Mouse (Mus musculus): ENCODE data around the gene Mrgpra6.

Gene Mrgpra6

GRCm38 (mm10) chr7:47204830-47205229, at the start of gene Mrgpra6:
TSS of gene Mrgpra6 (minus strand) at chr7:47204920.
- no peak for TF ChIP-seq GATA4 (IDR thresholded peaks at IDR 0.05; ENCODE audit: insufficient replicate concordance, low read length)

GRCm38 (mm10) chr7:47252770-47253169, 48.0 kb upstream of the Mrgpra6 start, which contains the start of gene Mrgpra9:
TSS of gene Mrgpra9 (minus strand) at chr7:47252848.
- no peak for TF ChIP-seq GATA4 (IDR thresholded peaks at IDR 0.05; ENCODE audit: insufficient replicate concordance, low read length)

GRCm38 (mm10) chr7:47244658-47245057, 39.9 kb upstream of the Mrgpra6 start:
- TF ChIP-seq GATA4 (IDR thresholded peaks at IDR 0.05; ENCODE audit: insufficient replicate concordance, low read length) = no peak

- TF ChIP-seq GATA4 (IDR thresholded peaks at IDR 0.05; ENCODE audit: insufficient replicate concordance, low read length) = no peak
These were observed 9.4 kb downstream of the Mrgpra6 start for GRCm38 (mm10) chr7:47195271-47195670.

GRCm38 (mm10) chr7:47170814-47171213, 33.9 kb downstream of the Mrgpra6 start:
- no peak for TF ChIP-seq GATA4 (IDR thresholded peaks at IDR 0.05; ENCODE audit: insufficient replicate concordance, low read length)

- no peak for TF ChIP-seq GATA4 (IDR thresholded peaks at IDR 0.05; ENCODE audit: insufficient replicate concordance, low read length)
These were observed 39.7 kb downstream of the Mrgpra6 start for GRCm38 (mm10) chr7:47165028-47165427.

- TF ChIP-seq GATA4 (IDR thresholded peaks at IDR 0.05; ENCODE audit: insufficient replicate concordance, low read length) = no peak
These were observed 41.5 kb downstream of the Mrgpra6 start for GRCm38 (mm10) chr7:47163203-47163602.

- no peak for TF ChIP-seq GATA4 (IDR thresholded peaks at IDR 0.05; ENCODE audit: insufficient replicate concordance, low read length)
These were observed 46.3 kb downstream of the Mrgpra6 start for GRCm38 (mm10) chr7:47158451-47158850.

- no peak for TF ChIP-seq GATA4 (IDR thresholded peaks at IDR 0.05; ENCODE audit: insufficient replicate concordance, low read length)
These were observed 47.0 kb downstream of the Mrgpra6 start for GRCm38 (mm10) chr7:47157743-47158142.

GRCm38 (mm10) chr7:47155849-47156248, 48.9 kb downstream of the Mrgpra6 start:
- no peak for TF ChIP-seq GATA4 (IDR thresholded peaks at IDR 0.05; ENCODE audit: insufficient replicate concordance, low read length)

GRCm38 (mm10) chr7:47155396-47155795, 49.3 kb downstream of the Mrgpra6 start:
- no peak for TF ChIP-seq GATA4 (IDR thresholded peaks at IDR 0.05; ENCODE audit: insufficient replicate concordance, low read length)

- TF ChIP-seq GATA4 (IDR thresholded peaks at IDR 0.05; ENCODE audit: insufficient replicate concordance, low read length) = no peak
These were observed 54.2 kb downstream of the Mrgpra6 start for GRCm38 (mm10) chr7:47150420-47151061.

- no peak for TF ChIP-seq GATA4 (IDR thresholded peaks at IDR 0.05; ENCODE audit: insufficient replicate concordance, low read length)
These were observed 56.4 kb downstream of the Mrgpra6 start for GRCm38 (mm10) chr7:47148298-47148697.

GRCm38 (mm10) chr7:47146034-47146812, 58.5 kb downstream of the Mrgpra6 start:
- no peak for TF ChIP-seq GATA4 (IDR thresholded peaks at IDR 0.05; ENCODE audit: insufficient replicate concordance, low read length)

GRCm38 (mm10) chr7:47144299-47144698, 60.4 kb downstream of the Mrgpra6 start:
- TF ChIP-seq GATA4 (IDR thresholded peaks at IDR 0.05; ENCODE audit: insufficient replicate concordance, low read length) = no peak

- TF ChIP-seq GATA4 (IDR thresholded peaks at IDR 0.05; ENCODE audit: insufficient replicate concordance, low read length) = no peak
These were observed 64.8 kb downstream of the Mrgpra6 start for GRCm38 (mm10) chr7:47139823-47140325.
